Mouse (Mus musculus): ENCODE results near the gene Eif3i. TPM values are rescaled to one million over a fixed set of nuclear protein-coding genes. Genes with fewer than 3 reads are reported as not detected.

Eif3i gene
- total and polyA plus RNA-seq, 3 experiments: 446 to 753 (median 667) TPM

DNA sequence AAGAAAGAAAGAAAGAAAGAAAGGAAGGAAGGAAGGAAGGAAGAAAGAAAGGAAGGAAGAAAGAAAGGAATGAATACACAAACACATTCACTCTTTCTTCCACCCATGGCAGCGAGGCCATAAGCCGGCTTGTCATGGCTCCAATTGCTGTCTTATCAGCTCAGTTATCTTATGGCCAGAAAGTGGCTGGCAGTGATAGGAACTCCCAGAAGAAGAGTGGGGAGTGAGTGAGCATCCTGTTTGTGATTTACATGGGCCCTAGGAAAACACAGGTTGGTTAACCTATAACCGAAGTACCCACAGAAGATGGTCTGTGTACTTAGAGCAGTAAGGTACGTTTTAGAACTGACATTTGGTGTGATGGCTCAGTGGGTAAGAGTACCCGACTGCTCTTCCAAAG lies 39.3 kb downstream of the Eif3i start:
- no peak for DNase-seq (ENCODE audit: extremely low read depth)
- Histone ChIP-seq H3K9me3 (replicated peaks; ENCODE audit: low read length) (no peaks in the 10 kb centered on the region), H3K4me3 (replicated peaks in 1 of 3; ENCODE audit: low read depth in 2 of 3, low read length in 2 of 3, poor library complexity in 1 of 3) (no peak overlapping the region), H3K36me3 (replicated peaks in 1 of 2; ENCODE audit: control insufficient read depth in 1 of 2, insufficient read depth in 1 of 2, low read length in 1 of 2) (peaks cover 0 to under 1% of the 10 kb centered on the region in 2 experiments), H3K4me2 (ENCODE audit: insufficient read depth, low read depth, poor library complexity, severe bottlenecking) (no peak overlapping the region), H3K9ac (ENCODE audit: insufficient read depth, low read depth) (no peak overlapping the region), H3K4me1 (ENCODE audit: control insufficient read depth in 1 of 2, insufficient read depth in 2 of 2) (peaks cover under 1 to 17% of the 10 kb centered on the region in 2 experiments), H3K79me2 (replicated peaks; ENCODE audit: control insufficient read depth, extremely low read depth, insufficient read depth, poor library complexity, severe bottlenecking) (no peaks in the 10 kb centered on the region; the same call in 1 of the 2 replicates), H3K27me3 (replicated peaks) (no peaks in the 10 kb centered on the region), H3K27ac (ENCODE audit: insufficient read depth, low read depth) (no peak overlapping the region)
- no peak for TF ChIP-seq IRF4 (IDR thresholded peaks at IDR 0.05; ENCODE audit: low read depth, low read length)
- no peak for TF ChIP-seq ZMIZ1 (IDR thresholded peaks at IDR 0.05; ENCODE audit: low read depth, low read length)
- TF ChIP-seq SIN3A (IDR thresholded peaks at IDR 0.05; ENCODE audit: low read length): no peak
- no peak for TF ChIP-seq JUN (IDR thresholded peaks at IDR 0.05; ENCODE audit: insufficient read depth, low read depth, low read length)
- no peak for TF ChIP-seq NELFE (IDR thresholded peaks at IDR 0.05; ENCODE audit: low read depth, low read length)
- no peak for TF ChIP-seq POLR2A (IDR thresholded peaks at IDR 0.05; ENCODE audit: low read depth, low read length)
- dilution Hi-C loops (cut with MboI; ENCODE audit: extremely low pct_ligation_motif_present, extremely low pct_unique_long_range_greater_than_20kb, low sequenced_read_pairs): no loop called here
- in situ Hi-C loops (cut with MboI; ENCODE audit: low pct_ligation_motif_present, low pct_unique_long_range_greater_than_20kb, low sequenced_read_pairs): no loop called here

- in situ Hi-C loops (cut with MboI; ENCODE audit: low pct_ligation_motif_present, low pct_unique_long_range_greater_than_20kb, low sequenced_read_pairs): no loop called here
- Histone ChIP-seq H3K9me3 (replicated peaks; ENCODE audit: low read length) (no peaks in the 10 kb centered on the region), H3K4me2 (ENCODE audit: insufficient read depth, low read depth, poor library complexity, severe bottlenecking) (peak overlapping the region; percentile 95), H3K27ac (ENCODE audit: insufficient read depth, low read depth) (peak overlapping the region; percentile 83), H3K79me2 (replicated peaks; ENCODE audit: control insufficient read depth, extremely low read depth, insufficient read depth, poor library complexity, severe bottlenecking) (no peaks in the 10 kb centered on the region; the same call in 1 of the 2 replicates), H3K4me1 (ENCODE audit: control insufficient read depth in 1 of 2, insufficient read depth in 2 of 2) (peaks cover 6 to 34% of the 10 kb centered on the region in 2 experiments), H3K4me3 (replicated peaks in 1 of 3; ENCODE audit: low read depth in 2 of 3, low read length in 2 of 3, poor library complexity in 1 of 3) (peak overlapping the region; percentile 63 to 69 (median 69)), H3K9ac (ENCODE audit: insufficient read depth, low read depth) (peak overlapping the region; percentile 85), H3K27me3 (replicated peaks) (no peaks in the 10 kb centered on the region), H3K36me3 (replicated peaks in 1 of 2; ENCODE audit: control insufficient read depth in 1 of 2, insufficient read depth in 1 of 2, low read length in 1 of 2) (peaks cover 4 to 21% of the 10 kb centered on the region in 2 experiments)
- DNase-seq (ENCODE audit: extremely low read depth): peak; percentile 62
- dilution Hi-C loops (cut with MboI; ENCODE audit: extremely low pct_ligation_motif_present, extremely low pct_unique_long_range_greater_than_20kb, low sequenced_read_pairs): no loop called here
- TF ChIP-seq RAD21 (IDR thresholded peaks at IDR 0.05; ENCODE audit: low read depth, low read length) (no peak; the same call in 1 of the 2 replicates), ZNF384 (IDR thresholded peaks at IDR 0.05; ENCODE audit: low read depth, low read length) (no peak), ZC3H11A (IDR thresholded peaks at IDR 0.05; ENCODE audit: low read depth, low read length) (no peak), MAX (IDR thresholded peaks at IDR 0.05; ENCODE audit: low read length) (0 out of 2 replicates have a peak, but pooled peaks have one; percentile 23), CHD2 (IDR thresholded peaks at IDR 0.05; ENCODE audit: low read length) (no peak; the same call in 1 of the 2 replicates), CTCF (conservative IDR thresholded peaks at IDR 0.05 in 1 of 2, IDR thresholded peaks at IDR 0.05 in 1 of 2; ENCODE audit: low read depth in 2 of 2, low read length in 2 of 2) (no peak), JUND (conservative IDR thresholded peaks at IDR 0.05; ENCODE audit: low read depth, low read length) (no peak), ZMIZ1 (IDR thresholded peaks at IDR 0.05; ENCODE audit: low read depth, low read length) (peak; percentile 50; the same call in 1 of the 2 replicates), SMC3 (IDR thresholded peaks at IDR 0.05; ENCODE audit: low read depth, low read length) (no peak), MYC (IDR thresholded peaks at IDR 0.05; ENCODE audit: low read depth, low read length) (0 out of 2 replicates have a peak, but pooled peaks have one; percentile 14), GABPA (IDR thresholded peaks at IDR 0.05; ENCODE audit: insufficient replicate concordance, low read depth, low read length) (no peak), UBTF (IDR thresholded peaks at IDR 0.05; ENCODE audit: low read depth, low read length) (peak; percentile 53; the same call in 1 of the 2 replicates), BHLHE40 (IDR thresholded peaks at IDR 0.05; ENCODE audit: low read depth, low read length) (no peak; the same call in 1 of the 2 replicates), EP300 (IDR thresholded peaks at IDR 0.05; ENCODE audit: low read length) (no peak; the same call in 1 of the 2 replicates), POLR2AphosphoS2 (IDR thresholded peaks at IDR 0.05; ENCODE audit: low read depth, low read length) (no peak), SIN3A (IDR thresholded peaks at IDR 0.05; ENCODE audit: low read length) (peak; percentile 41; the same call in 1 of the 2 replicates), POLR2A (IDR thresholded peaks at IDR 0.05; ENCODE audit: low read depth, low read length) (peak; percentile 55), NRF1 (IDR thresholded peaks at IDR 0.05; ENCODE audit: low read depth, low read length) (no peak), USF2 (conservative IDR thresholded peaks at IDR 0.05; ENCODE audit: low read depth, low read length) (no peak), ZKSCAN1 (IDR thresholded peaks at IDR 0.05; ENCODE audit: borderline replicate concordance, low read depth, low read length) (no peak), USF1 (IDR thresholded peaks at IDR 0.05; ENCODE audit: low read depth, low read length) (no peak), CHD1 (IDR thresholded peaks at IDR 0.05; ENCODE audit: low read depth, low read length) (peak; percentile 75; the same call in 1 of the 2 replicates), TCF12 (IDR thresholded peaks at IDR 0.05; ENCODE audit: low read depth, low read length) (peak; percentile 42; the same call in 1 of the 2 replicates), IRF4 (IDR thresholded peaks at IDR 0.05; ENCODE audit: low read depth, low read length) (peak; percentile 3; the same call in 1 of the 2 replicates), E2F4 (IDR thresholded peaks at IDR 0.05; ENCODE audit: insufficient replicate concordance, low read depth, low read length) (0 out of 2 replicates have a peak, but pooled peaks have one; percentile 27), NELFE (IDR thresholded peaks at IDR 0.05; ENCODE audit: low read depth, low read length) (0 out of 2 replicates have a peak, but pooled peaks have one; percentile 33), MEF2A (IDR thresholded peaks at IDR 0.05; ENCODE audit: borderline replicate concordance, low read depth, low read length) (no peak), MAFK (IDR thresholded peaks at IDR 0.05; ENCODE audit: insufficient replicate concordance, low read length) (no peak), PAX5 (IDR thresholded peaks at IDR 0.05; ENCODE audit: low read length) (no peak)
Measured at GRCm38 (mm10) chr4:129558321-129558955, 42.0 kb downstream of the Eif3i start.

All from CH12.LX (cell line).